Mouse (Mus musculus) liver, postnatal 0 days (tissue): ENCODE data around the gene Sp3.

Experiments
- CTCF ChIP-seq: sonication (generic); IDR thresholded peaks from 2 replicates; pipeline ENCODE4 v1.5.1; 2016; ENCODE audit warnings: antibody characterized with exemption, low read depth
- EP300 ChIP-seq: IDR thresholded peaks from 2 replicates; pipeline ENCODE4 v1.6.1; 2016; ENCODE audit warnings: antibody characterized with exemption, low read depth, mild to moderate bottlenecking

GRCm38 (mm10) chr2:72913458-72913760 lies 66.8 kb downstream of the Sp3 start:
- TF ChIP-seq CTCF (no peak), EP300 (no peak)
